Mouse (Mus musculus) kidney, embryonic 15.5 days (tissue): ENCODE measurements at regions not wholly inside any gene's neighbourhood (a gene's known extent, or its start where the extent isn't known, plus 50 kb on each side); places are given as distances from the start of the nearest gene placed in this dataset.
"Not testable (repeated sequence)": the region's sequence is repeated elsewhere in the genome, so short reads cannot be mapped to it uniquely, and the experiment has no call there.

ENCODE experiments used
- ATAC-seq: fragments of 200-750 bp; cut with Nextera tagmentation; replicated peaks from 2 replicates; pipeline ENCODE4 v1.8.0; 2017; ENCODE audit warnings: moderate TSS enrichment; ENCODE audit not compliant: low FRiP score
- H3K27ac ChIP-seq: fragments of 300-500 bp; sonication (generic); 2 replicates; pipeline ENCODE4 v1.5.1; 2015; ENCODE audit warnings: mild to moderate bottlenecking, inconsistent platforms
- H3K27me3 ChIP-seq: fragments of 300-500 bp; sonication (generic); 2 replicates; pipeline ENCODE4 v1.6.1; 2015; ENCODE audit warnings: inconsistent platforms
- H3K36me3 ChIP-seq: fragments of 300-500 bp; sonication (generic); 2 replicates; pipeline ENCODE4 v1.6.1; 2015; ENCODE audit warnings: inconsistent platforms
- H3K4me1 ChIP-seq: fragments of 300-500 bp; sonication (generic); 2 replicates; pipeline ENCODE4 v1.6.1; 2015; ENCODE audit warnings: inconsistent platforms
- H3K4me2 ChIP-seq: fragments of 300-500 bp; sonication (generic); 2 replicates; pipeline ENCODE4 v1.6.1; 2015; ENCODE audit warnings: moderate library complexity, mild to moderate bottlenecking, inconsistent platforms
- H3K4me3 ChIP-seq: fragments of 300-500 bp; sonication (generic); replicated peaks from 2 replicates; pipeline ENCODE4 v1.5.1; 2015; ENCODE audit warnings: mild to moderate bottlenecking, inconsistent platforms
- H3K9ac ChIP-seq: fragments of 300-500 bp; sonication (generic); 2 replicates; pipeline ENCODE4 v1.6.1; 2015; ENCODE audit warnings: mild to moderate bottlenecking, inconsistent platforms
- H3K9me3 ChIP-seq: fragments of 300-500 bp; sonication (generic); replicated peaks from 2 replicates; pipeline ENCODE4 v1.6.1; 2016; ENCODE audit warnings: inconsistent platforms
- WGBS: fragments of 180-500 bp; shearing (Covaris S2); methylation state at CpG from one replicate; pipeline ENCODE4 v1.1.7; 2015; ENCODE audit warnings: mixed read lengths; 5-methylcytosine and 5-hydroxymethylcytosine counted together

- Histone ChIP-seq H3K27me3 (no peaks in the 10 kb centered on the region), H3K4me3 (no peak overlapping the region), H3K9me3 (no peaks in the 10 kb centered on the region), H3K36me3 (no peaks in the 10 kb centered on the region), H3K9ac (no peak overlapping the region), H3K27ac (no peak overlapping the region), H3K4me2 (no peak overlapping the region), H3K4me1 (no peaks in the 10 kb centered on the region)
- WGBS = 81% methylated on average over 2 of the region's 2 CpGs
- no peak for ATAC-seq
These were observed 326.2 kb downstream of the Car8 start for GRCm38 (mm10) chr4:7912675-7913074.

DNA sequence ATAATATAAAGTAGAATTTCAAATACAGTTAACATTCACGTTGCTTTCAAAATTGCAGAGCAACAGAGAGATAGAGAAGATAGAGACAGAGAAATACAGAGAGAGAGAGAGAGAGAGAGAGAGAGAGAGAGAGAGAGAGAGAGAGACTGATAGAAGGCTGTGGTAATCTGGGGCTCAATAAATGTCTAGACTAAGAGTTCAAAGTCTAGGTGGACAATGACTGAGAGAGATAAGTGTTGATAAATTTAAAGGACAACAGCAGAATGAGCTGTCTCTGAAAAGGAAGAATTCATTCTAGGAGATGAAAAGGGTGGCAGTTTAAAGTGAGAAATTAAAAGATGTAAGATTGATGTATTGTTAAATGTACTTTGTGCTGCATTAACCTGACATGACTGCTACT is 335.7 kb downstream of the Car8 start:
- Histone ChIP-seq H3K4me1 (no peaks in the 10 kb centered on the region), H3K4me3 (no peak overlapping the region), H3K4me2 (no peak overlapping the region), H3K36me3 (no peaks in the 10 kb centered on the region), H3K9me3 (no peaks in the 10 kb centered on the region), H3K27me3 (no peaks in the 10 kb centered on the region), H3K27ac (no peak overlapping the region), H3K9ac (no peak overlapping the region)
- 60% methylated on average over 1 of the region's 1 CpGs for WGBS
- no peak for ATAC-seq

DNA sequence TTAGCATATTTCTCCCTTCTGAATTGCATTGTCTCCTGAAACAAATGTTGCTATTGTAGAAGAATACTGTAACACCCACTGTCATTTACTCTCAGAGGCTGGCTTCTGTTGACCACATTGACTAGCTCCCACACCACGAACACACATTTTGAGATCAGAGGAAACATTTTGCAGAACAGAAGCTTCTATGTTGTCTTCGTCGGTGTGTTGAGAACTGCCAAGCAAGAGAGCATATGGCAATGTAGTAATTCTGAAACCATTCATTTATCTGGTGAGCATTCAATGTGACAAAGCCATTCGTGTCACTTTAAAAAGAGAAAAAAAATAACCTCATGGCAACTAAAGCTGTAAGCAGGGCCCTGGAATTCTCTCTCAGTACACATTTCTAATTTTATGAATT is 343.9 kb downstream of the Car8 start:
- no peak overlapping the region for H3K9ac ChIP-seq
- H3K27ac ChIP-seq = no peak overlapping the region
- no peaks in the 10 kb centered on the region for H3K36me3 ChIP-seq
- no peaks in the 10 kb centered on the region for H3K4me1 ChIP-seq
- H3K9me3 ChIP-seq = no peaks in the 10 kb centered on the region
- no peaks in the 10 kb centered on the region for H3K27me3 ChIP-seq
- no peak overlapping the region for H3K4me2 ChIP-seq
- 83% methylated on average over 4 of the region's 4 CpGs for WGBS
- H3K4me3 ChIP-seq = no peak overlapping the region
- no peak for ATAC-seq

DNA sequence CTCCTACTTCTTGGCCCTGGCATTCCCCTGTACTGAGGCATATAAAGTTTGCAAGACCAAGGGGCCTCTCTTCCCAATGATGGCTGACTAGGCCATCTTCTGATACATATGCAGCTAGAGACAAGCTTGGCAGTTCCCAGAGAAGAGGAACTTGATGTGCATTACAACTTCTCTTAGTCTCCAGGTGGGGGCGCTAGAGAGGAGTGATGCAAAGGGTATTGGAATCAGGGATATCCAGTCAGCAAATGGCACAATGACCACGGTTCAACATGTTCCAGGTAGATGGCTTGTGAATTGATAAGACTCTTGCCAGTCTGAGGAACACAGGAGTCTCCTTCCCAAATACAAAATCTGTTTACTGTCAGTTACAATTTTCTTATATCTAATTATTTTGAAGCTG is 347.7 kb downstream of the Car8 start:
- 68% methylated on average over 2 of the region's 2 CpGs for WGBS
- no peak overlapping the region for H3K4me3 ChIP-seq

DNA sequence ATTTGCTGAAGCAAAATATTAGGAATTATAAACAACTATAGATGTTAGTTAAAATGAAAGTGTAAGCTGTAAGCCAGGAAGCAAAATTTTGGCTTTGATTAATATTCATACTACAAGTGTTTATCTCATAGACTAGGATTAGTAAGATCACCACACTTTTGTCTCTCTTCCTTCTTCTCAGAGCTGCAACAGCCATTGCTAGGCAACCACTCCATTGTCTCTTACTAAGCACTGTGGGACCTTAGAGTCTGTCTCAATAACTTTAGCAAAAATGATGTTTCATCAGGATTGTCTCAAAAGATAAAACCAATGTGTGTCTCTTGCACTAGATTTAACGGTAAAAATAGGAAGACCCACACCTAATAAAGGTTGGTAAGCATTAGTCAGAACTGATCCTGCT is 384.3 kb downstream of the Car8 start:
- WGBS = 82% methylated on average over 1 of the region's 1 CpGs
- Histone ChIP-seq H3K9me3 (no peaks in the 10 kb centered on the region), H3K4me3 (no peak overlapping the region), H3K27ac (no peak overlapping the region), H3K4me1 (no peaks in the 10 kb centered on the region), H3K4me2 (no peak overlapping the region), H3K27me3 (no peaks in the 10 kb centered on the region), H3K9ac (no peak overlapping the region), H3K36me3 (no peaks in the 10 kb centered on the region)
- no peak for ATAC-seq

More for the DNA sequence above, 347.7 kb downstream of the Car8 start:
- Histone ChIP-seq H3K27me3 (no peaks in the 10 kb centered on the region), H3K9ac (no peak overlapping the region), H3K27ac (no peak overlapping the region), H3K4me1 (no peaks in the 10 kb centered on the region), H3K9me3 (no peaks in the 10 kb centered on the region), H3K4me2 (no peak overlapping the region), H3K36me3 (no peaks in the 10 kb centered on the region)
- ATAC-seq = no peak

- Histone ChIP-seq H3K9ac (no peak overlapping the region), H3K4me2 (no peak overlapping the region), H3K4me3 (no peak overlapping the region), H3K27me3 (no peaks in the 10 kb centered on the region), H3K36me3 (no peaks in the 10 kb centered on the region), H3K9me3 (no peaks in the 10 kb centered on the region), H3K4me1 (no peaks in the 10 kb centered on the region), H3K27ac (no peak overlapping the region)
- ATAC-seq = no peak
- WGBS = 78% methylated on average over 1 of the region's 1 CpGs
These were observed 385.6 kb downstream of the Car8 start for GRCm38 (mm10) chr4:7853121-7853782.

DNA sequence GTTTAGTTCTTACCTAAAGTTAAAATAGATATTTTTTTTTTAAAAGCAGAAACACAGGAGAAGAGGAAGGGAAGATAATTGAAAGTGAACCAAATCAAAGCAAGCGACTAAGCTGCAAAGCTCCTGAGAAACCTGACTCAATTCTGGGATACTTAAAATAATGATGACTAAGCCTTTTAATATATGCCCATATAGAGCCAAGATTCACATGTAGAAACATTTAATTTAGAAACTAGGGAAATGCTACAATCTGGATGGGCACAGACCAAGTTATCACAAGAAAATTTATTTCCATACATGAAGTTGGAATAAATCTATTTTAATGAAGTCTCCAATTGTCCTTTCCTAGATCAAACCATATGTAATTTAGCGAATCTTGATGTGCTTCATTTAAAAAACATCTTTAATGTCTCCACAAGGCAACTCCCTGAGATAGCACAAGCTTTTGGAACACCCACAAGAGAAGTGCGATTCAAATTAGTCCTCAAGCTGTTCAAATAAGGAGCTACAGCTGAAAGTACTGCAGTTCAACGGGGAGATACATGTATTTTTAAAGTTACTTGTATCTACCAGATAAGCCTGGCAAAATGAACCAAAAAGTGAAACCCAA is 386.7 kb downstream of the Car8 start:
- Histone ChIP-seq H3K9ac (no peak overlapping the region), H3K4me2 (no peak overlapping the region), H3K36me3 (no peaks in the 10 kb centered on the region), H3K4me1 (no peaks in the 10 kb centered on the region), H3K27me3 (no peaks in the 10 kb centered on the region), H3K27ac (no peak overlapping the region), H3K9me3 (no peaks in the 10 kb centered on the region), H3K4me3 (no peak overlapping the region)
- no peak for ATAC-seq
- 89% methylated on average over 4 of the region's 4 CpGs for WGBS

- Histone ChIP-seq H3K27me3 (no peaks in the 10 kb centered on the region), H3K9ac (no peak overlapping the region), H3K4me3 (no peak overlapping the region), H3K4me2 (no peak overlapping the region), H3K27ac (no peak overlapping the region), H3K9me3 (no peaks in the 10 kb centered on the region), H3K4me1 (no peaks in the 10 kb centered on the region), H3K36me3 (no peaks in the 10 kb centered on the region)
- 82% methylated on average over 5 of the region's 5 CpGs for WGBS
- no peak for ATAC-seq
These were observed 391.4 kb downstream of the Car8 start for GRCm38 (mm10) chr4:7847411-7847810.

- no peaks in the 10 kb centered on the region for H3K9me3 ChIP-seq
- no peak overlapping the region for H3K9ac ChIP-seq
- no peak overlapping the region for H3K4me3 ChIP-seq
- H3K4me2 ChIP-seq = no peak overlapping the region
- WGBS = 73% methylated on average over 1 of the region's 1 CpGs
- ATAC-seq = no peak
- H3K27ac ChIP-seq = no peak overlapping the region
- no peaks in the 10 kb centered on the region for H3K4me1 ChIP-seq
- H3K27me3 ChIP-seq = no peaks in the 10 kb centered on the region
- no peaks in the 10 kb centered on the region for H3K36me3 ChIP-seq
These were observed 409.7 kb downstream of the Car8 start for GRCm38 (mm10) chr4:7829126-7829525.

DNA sequence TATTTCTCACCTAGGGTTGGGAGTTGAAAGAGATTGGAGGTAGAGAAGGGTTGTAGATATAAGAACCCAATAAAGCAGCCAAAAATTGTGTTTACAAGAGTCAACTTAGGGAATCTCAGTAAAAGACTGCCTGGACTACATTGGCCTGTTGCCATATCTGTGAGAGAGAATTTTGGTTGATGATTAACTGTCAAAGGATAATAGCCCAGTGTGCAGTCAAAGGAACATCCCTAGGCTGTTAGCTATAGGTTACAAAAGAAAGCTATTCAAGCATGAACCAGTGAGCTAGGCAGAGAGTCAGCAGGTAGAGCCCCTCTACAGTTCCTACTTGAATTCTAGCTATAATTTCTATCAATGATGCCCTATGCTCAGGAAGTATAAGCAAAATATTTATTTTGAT is 419.0 kb downstream of the Car8 start:
- H3K9me3 ChIP-seq = no peaks in the 10 kb centered on the region
- peak; percentile 91 for ATAC-seq
- no peaks in the 10 kb centered on the region for H3K4me1 ChIP-seq
- H3K9ac ChIP-seq = no peak overlapping the region
- no peak overlapping the region for H3K4me2 ChIP-seq
- no peak overlapping the region for H3K4me3 ChIP-seq
- no peaks in the 10 kb centered on the region for H3K27me3 ChIP-seq
- no peak overlapping the region for H3K27ac ChIP-seq
- H3K36me3 ChIP-seq = no peaks in the 10 kb centered on the region

- not testable (repeated sequence) for H3K27me3 ChIP-seq, H3K27ac ChIP-seq, H3K9me3 ChIP-seq, H3K36me3 ChIP-seq, ATAC-seq, H3K4me1 ChIP-seq, H3K4me3 ChIP-seq, H3K4me2 ChIP-seq, H3K9ac ChIP-seq
- WGBS = 84% methylated on average over 1 of the region's 1 CpGs
These were observed 461.1 kb downstream of the Car8 start for GRCm38 (mm10) chr4:7777761-7778160.

DNA sequence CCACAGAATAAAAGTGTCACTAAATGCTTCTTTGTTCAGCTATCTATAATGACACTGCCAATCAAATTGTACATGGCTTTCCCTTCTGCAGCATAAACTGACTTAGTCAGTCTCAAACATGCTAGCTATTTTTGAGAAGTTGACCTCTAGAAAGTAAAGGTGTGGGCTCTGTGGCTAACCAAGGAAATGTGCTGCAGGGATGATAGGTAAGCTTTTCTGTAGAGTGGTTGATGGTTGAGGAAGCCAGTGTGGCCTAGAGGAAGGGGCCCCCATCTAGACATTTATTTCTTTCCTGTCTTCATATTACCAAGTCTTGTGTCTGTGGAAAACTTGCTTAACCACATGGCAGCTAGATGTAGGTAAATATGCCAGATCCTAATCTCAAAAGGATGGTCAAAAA is 483.4 kb downstream of the Car8 start:
- Histone ChIP-seq H3K4me1 (no peaks in the 10 kb centered on the region), H3K4me3 (no peak overlapping the region), H3K9me3 (no peaks in the 10 kb centered on the region), H3K36me3 (no peaks in the 10 kb centered on the region), H3K27ac (no peak overlapping the region), H3K9ac (no peak overlapping the region), H3K27me3 (no peaks in the 10 kb centered on the region), H3K4me2 (no peak overlapping the region)
- ATAC-seq = no peak

GRCm38 (mm10) chr4:7753931-7754330 is 484.9 kb downstream of the Car8 start:
- no peak overlapping the region for H3K9ac ChIP-seq
- no peaks in the 10 kb centered on the region for H3K36me3 ChIP-seq
- H3K9me3 ChIP-seq = no peaks in the 10 kb centered on the region
- no peaks in the 10 kb centered on the region for H3K27me3 ChIP-seq
- no peak overlapping the region for H3K4me2 ChIP-seq
- WGBS = 90% methylated on average over 4 of the region's 4 CpGs
- H3K4me3 ChIP-seq = no peak overlapping the region
- no peak for ATAC-seq
- no peaks in the 10 kb centered on the region for H3K4me1 ChIP-seq
- no peak overlapping the region for H3K27ac ChIP-seq
